Mouse (Mus musculus) kidney, postnatal 0 days (tissue): ENCODE results near the gene Lgr6. TPM values are rescaled to one million over a fixed set of nuclear protein-coding genes. Genes with fewer than 3 reads are reported as not detected.

Source experiments
- ATAC-seq: fragments of 200-750 bp; cut with Nextera tagmentation; replicated peaks from 2 replicates; pipeline ENCODE4 v1.8.0; 2017; ENCODE audit warnings: low read depth, moderate number of reproducible peaks, moderate TSS enrichment, moderate library complexity; ENCODE audit not compliant: low FRiP score
- DNase-seq: peaks from one replicate; pipeline ENCODE4 v3.0.0-alpha.2; 2016; ENCODE audit warnings: low spot score
- H3K27ac ChIP-seq: fragments of 300-500 bp; sonication (generic); 2 replicates; pipeline ENCODE4 v1.5.1; 2014; ENCODE audit warnings: mild to moderate bottlenecking
- H3K27me3 ChIP-seq: fragments of 300-500 bp; sonication (generic); 2 replicates; pipeline ENCODE4 v1.6.1; 2014; ENCODE audit warnings: low read length, mixed read lengths; ENCODE audit not compliant: insufficient read depth
- H3K36me3 ChIP-seq: fragments of 300-500 bp; sonication (generic); 2 replicates; pipeline ENCODE4 v1.6.1; 2014; ENCODE audit warnings: low read length, mixed read lengths; ENCODE audit not compliant: insufficient read depth
- H3K4me1 ChIP-seq: fragments of 300-500 bp; sonication (generic); replicated peaks from 2 replicates; pipeline ENCODE4 v1.6.1; 2014; ENCODE audit warnings: antibody characterized with exemption, low read length, mixed read lengths; ENCODE audit not compliant: insufficient read depth
- H3K4me2 ChIP-seq: fragments of 300-500 bp; sonication (generic); 2 replicates; pipeline ENCODE4 v1.6.1; 2014; ENCODE audit warnings: mild to moderate bottlenecking, low read length, moderate library complexity, mixed read lengths
- H3K4me3 ChIP-seq: fragments of 300-500 bp; sonication (generic); replicated peaks from 2 replicates; pipeline ENCODE4 v1.5.1; 2014; ENCODE audit warnings: low read depth, low read length
- H3K9ac ChIP-seq: fragments of 300-500 bp; sonication (generic); 2 replicates; pipeline ENCODE4 v1.6.1; 2014; ENCODE audit warnings: low read depth, low read length
- H3K9me3 ChIP-seq: fragments of 300-500 bp; sonication (generic); replicated peaks from 2 replicates; pipeline ENCODE4 v1.6.1; 2016; ENCODE audit warnings: low read length, inconsistent platforms, mixed read lengths
- CTCF ChIP-seq: IDR thresholded peaks from 2 replicates; pipeline ENCODE4 v1.5.1; 2016; ENCODE audit warnings: antibody characterized with exemption, low read depth, mild to moderate bottlenecking, moderate library complexity
- WGBS: fragments of 180-500 bp; shearing (Covaris S2); extraction: QIAGEN DNeasy Blood & Tissue Kit; methylation state at CpG from one replicate; pipeline ENCODE4 v1.1.7; 2014; 5-methylcytosine and 5-hydroxymethylcytosine counted together
- polyA plus RNA-seq: library from polyadenylated mRNA; unstranded; fragments of >200 nt; fragmentation: Nextera tagmentation; extraction: Ambion mirVana; gene quantifications from 2 replicates; pipeline ENCODE4 v1.2.1, GENCODE M21; 2015

Lgr6 gene
- polyA plus RNA-seq, 1 experiment from 2014 or later: 0.83 TPM

DNA sequence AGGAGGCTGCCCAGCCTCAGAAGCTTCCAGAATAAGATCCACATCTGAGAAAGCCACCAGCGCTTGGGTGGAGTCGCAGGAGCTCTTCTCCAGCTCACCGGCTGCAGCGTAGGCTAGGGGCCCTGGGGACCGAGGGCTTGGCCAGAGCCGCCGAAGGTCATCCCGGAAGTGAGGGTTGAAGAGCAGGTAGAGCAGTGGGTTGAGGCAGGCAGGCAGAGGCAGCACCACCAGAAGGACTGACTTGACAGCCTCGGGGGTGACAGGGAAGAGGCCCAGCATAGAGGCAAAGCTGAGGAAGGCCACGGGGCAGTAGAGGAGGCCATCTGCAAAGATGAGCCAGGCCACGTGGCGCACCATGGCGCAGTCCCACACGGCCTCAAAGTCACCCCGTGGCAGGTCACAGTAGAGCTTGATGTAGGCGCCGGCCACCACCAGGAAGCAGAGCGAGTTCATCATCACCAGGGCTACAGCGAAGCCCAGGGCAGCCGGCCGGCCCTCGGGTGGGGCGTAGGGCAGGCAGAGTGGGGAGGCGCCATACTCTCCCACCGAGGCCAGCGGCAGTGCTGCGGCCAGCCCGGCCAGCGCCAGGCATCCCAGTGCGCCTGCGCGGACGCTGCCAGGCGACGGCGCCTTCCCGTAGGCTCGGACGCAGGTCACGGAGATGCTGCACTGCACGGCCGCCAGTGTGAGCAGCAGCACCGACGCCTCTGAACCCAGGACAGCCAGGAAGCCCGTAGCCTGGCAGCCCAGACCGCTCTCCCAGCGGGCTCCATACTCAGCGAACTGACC is 117.7 kb downstream of the Lgr6 start:
- Histone ChIP-seq H3K4me3 (peak overlapping the region; percentile 34), H3K4me1 (peaks cover 6% of the 10 kb centered on the region; the same call in 1 of the 2 replicates), H3K36me3 (no peaks in the 10 kb centered on the region), H3K9ac (peak overlapping the region; percentile 31; the same call in 1 of the 2 replicates), H3K27ac (no peak overlapping the region), H3K27me3 (no peaks in the 10 kb centered on the region), H3K4me2 (peak overlapping the region; percentile 72), H3K9me3 (no peaks in the 10 kb centered on the region)
- peak; percentile 68 for ATAC-seq
- DNase-seq: peak; percentile 71
- TF ChIP-seq CTCF: no peak
- 28% methylated on average over 48 of the region's 48 CpGs for WGBS

DNA sequence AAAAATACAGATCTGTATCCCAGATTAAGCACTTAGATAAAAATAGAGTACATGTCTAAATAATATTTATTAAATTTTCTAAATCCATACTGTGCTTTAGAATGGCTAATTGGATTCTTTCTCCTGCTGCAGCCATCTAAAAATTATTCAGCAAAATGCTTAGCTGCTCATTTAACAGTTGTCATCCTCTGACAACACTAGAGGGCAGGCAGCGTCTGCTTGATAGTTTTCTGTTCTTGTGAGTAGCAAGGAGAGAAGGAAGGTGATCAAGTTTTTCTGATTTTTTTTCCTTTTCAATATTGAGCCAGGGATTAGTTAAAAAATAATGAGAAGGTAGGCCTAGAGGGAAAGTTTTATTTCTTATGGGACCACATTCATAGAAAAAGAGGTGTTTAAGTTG is 132.2 kb downstream of the Lgr6 start:
- Histone ChIP-seq H3K4me1 (no peaks in the 10 kb centered on the region), H3K9me3 (no peaks in the 10 kb centered on the region), H3K9ac (no peak overlapping the region), H3K27ac (no peak overlapping the region), H3K4me3 (no peak overlapping the region), H3K27me3 (no peaks in the 10 kb centered on the region), H3K4me2 (no peak overlapping the region), H3K36me3 (peaks cover 18% of the 10 kb centered on the region; the same call in 1 of the 2 replicates)
- DNase-seq (no peak), ATAC-seq (no peak)
- 72% methylated on average over 1 of the region's 1 CpGs for WGBS
- TF ChIP-seq CTCF: peak; percentile 54

DNA sequence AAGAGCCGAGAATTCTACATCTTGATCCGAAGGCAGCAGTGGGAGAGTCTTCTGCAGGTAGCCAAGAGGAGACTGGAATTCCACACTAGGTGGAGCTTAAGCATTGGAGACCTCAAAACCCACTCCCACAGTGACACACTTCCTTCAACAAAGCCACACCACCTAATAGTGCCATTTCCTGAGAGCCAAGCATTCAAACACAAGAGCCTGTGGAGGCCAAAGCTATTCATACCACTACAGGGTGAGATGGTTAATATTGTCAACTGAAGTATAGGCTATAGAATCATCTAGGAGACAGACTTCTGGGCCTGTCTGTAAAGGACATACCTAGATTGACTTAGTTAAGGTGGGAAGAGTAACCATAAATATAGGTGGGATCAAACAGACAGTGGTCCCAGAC is 139.6 kb downstream of the Lgr6 start:
- no peak overlapping the region for H3K27ac ChIP-seq
- H3K36me3 ChIP-seq: peaks cover 4% of the 10 kb centered on the region; the same call in 1 of the 2 replicates
- H3K9me3 ChIP-seq: no peaks in the 10 kb centered on the region
- ATAC-seq (no peak), DNase-seq (no peak)
- H3K4me2 ChIP-seq: no peak overlapping the region
- no peaks in the 10 kb centered on the region for H3K4me1 ChIP-seq
- no peaks in the 10 kb centered on the region for H3K27me3 ChIP-seq
- WGBS: 94% methylated on average over 2 of the region's 2 CpGs
- no peak overlapping the region for H3K4me3 ChIP-seq
- no peak overlapping the region for H3K9ac ChIP-seq
- TF ChIP-seq CTCF: no peak

DNA sequence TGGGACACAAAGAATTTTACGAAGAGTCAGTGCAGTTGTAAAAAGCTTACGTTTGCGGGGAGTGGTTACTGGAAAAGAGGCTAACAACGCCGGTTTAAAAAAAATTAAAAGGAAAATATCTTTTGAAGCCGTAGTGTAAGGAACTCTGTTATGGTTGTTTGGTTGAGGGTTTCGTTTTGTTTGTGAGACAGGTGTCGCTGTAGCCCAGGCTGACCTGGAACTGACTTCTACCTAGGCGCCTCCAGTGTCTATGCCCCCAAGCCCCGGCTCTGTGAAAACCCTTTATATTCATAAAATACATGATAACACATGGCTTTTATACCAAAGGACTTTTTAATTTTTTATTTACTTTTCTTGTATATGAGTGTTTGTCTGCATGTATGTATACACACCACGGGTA is 142.3 kb downstream of the Lgr6 start:
- Histone ChIP-seq H3K27me3 (no peaks in the 10 kb centered on the region), H3K9ac (peak overlapping the region; percentile 68), H3K9me3 (no peaks in the 10 kb centered on the region), H3K27ac (peak overlapping the region; percentile 50), H3K4me3 (peak overlapping the region; percentile 73), H3K4me1 (no peaks in the 10 kb centered on the region), H3K4me2 (peak overlapping the region; percentile 73), H3K36me3 (no peaks in the 10 kb centered on the region)
- ATAC-seq (no peak), DNase-seq (peak; percentile 36)
- WGBS: 2% methylated on average over 11 of the region's 11 CpGs
- TF ChIP-seq CTCF: peak; percentile 53

DNA sequence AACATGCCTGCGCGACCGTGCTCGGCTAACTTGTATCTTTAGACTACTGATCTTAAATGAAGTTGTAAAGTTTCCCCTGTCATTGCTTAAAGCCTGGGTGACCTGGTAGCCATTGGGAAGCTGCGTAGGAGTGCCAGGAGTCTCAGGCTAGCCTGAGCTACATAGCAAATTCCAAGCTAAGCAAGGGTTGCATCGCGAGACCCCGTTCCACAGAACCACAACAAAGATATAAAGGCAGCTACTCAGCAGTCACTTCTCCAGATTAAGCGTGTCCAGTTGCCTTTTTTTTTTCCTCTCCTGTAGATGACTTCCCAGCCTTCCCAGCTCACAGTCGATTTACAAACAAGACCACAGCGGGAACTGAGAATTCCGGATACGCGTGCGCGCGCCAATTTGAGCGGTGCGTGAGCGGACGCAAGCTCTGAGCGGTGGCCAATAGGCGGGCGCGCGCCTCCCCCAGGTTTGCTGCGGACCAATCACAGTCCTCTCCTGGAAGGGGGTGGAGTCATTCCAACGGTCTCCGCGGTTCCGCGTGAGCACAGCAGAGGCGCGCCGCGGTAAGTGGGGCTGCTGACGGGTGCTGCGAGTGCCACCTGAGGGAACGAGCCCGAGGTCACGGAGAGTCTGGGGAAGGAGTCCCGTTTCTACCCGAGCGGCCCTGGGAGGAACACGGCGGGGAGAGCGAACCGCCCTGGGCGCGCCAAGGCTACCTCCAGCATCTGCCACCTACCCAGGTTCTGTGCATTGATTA is 142.8 kb downstream of the Lgr6 start, which contains the start of gene Ube2t:
Ube2t (plus strand) TSS at position 513 of the 751 bp plus-strand sequence.
- Histone ChIP-seq H3K36me3 (no peaks in the 10 kb centered on the region), H3K27ac (peak within 1 kb of the TSS; percentile 50), H3K4me3 (peak within 1 kb of the TSS; percentile 73), H3K4me1 (no peaks in the 10 kb centered on the region), H3K27me3 (no peaks in the 10 kb centered on the region), H3K9ac (peak within 1 kb of the TSS; percentile 68), H3K9me3 (no peaks in the 10 kb centered on the region), H3K4me2 (peak within 1 kb of the TSS; percentile 73)
- TF ChIP-seq CTCF: no peak
- DNase-seq: peak; percentile 97
- peak; percentile 99 for ATAC-seq
- 2% methylated on average over 50 of the region's 50 CpGs for WGBS

DNA sequence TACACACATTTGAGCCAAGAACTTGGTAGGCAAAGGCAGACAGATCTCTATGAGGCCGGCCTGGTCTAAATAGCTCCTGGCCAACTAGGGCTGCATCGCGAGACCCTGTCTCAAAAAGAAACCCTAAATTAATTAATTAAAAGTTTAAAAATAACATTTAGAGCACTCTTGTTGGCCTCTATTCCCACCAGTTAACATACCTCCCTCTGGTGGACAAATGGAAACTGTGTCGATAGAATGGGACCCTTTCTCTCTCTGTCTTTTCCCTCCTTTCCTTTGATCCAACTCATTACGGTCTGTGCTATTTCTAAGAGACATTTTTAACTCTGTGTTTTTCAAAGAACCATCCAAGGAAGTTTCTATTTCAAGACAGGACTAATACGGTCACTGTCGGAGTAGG is 144.4 kb downstream of the Lgr6 start:
- H3K27me3 ChIP-seq: no peaks in the 10 kb centered on the region
- H3K9me3 ChIP-seq: no peaks in the 10 kb centered on the region
- H3K36me3 ChIP-seq: no peaks in the 10 kb centered on the region
- DNase-seq (peak; percentile 57), ATAC-seq (no peak)
- H3K4me3 ChIP-seq: no peak overlapping the region
- H3K9ac ChIP-seq: no peak overlapping the region
- H3K27ac ChIP-seq: no peak overlapping the region
- WGBS: 53% methylated on average over 7 of the region's 7 CpGs
- peak; percentile 67 for TF ChIP-seq CTCF
- no peak overlapping the region for H3K4me2 ChIP-seq
- H3K4me1 ChIP-seq: no peaks in the 10 kb centered on the region
